Comparison of ENCODE assay signal across 20 mouse cellular contexts in genomic region chr10:83244131-83244530, GRCm38 (mm10).
DNase-seq lines count a peak whose midpoint lies in the region; ATAC-seq and TF ChIP-seq lines count a peak whose summit lies in the region.
"Had no signal": no experiment of that assay in that cellular context is flagged by ENCODE, and none has a peak within 500 bp of the region (broad histone marks: within the 10 kb centered on the region; RNA-seq: fewer than 3 reads in every experiment).

No protein-coding gene starts in this region.

- no peaks in the 10 kb centered on the region for H3K27me3 ChIP-seq in kidney, adult 2 months (replicated peaks; ENCODE audit: control insufficient read depth, insufficient read depth, low read length)
- 0 out of 2 replicates have a peak, but pooled peaks cover 3% of the 10 kb centered on the region for H3K27me3 ChIP-seq in kidney, embryonic 15.5 days
- H3K27me3 ChIP-seq: CH12.LX had no signal

- no peak overlapping the region for H3K4me3 ChIP-seq in kidney, adult 2 months (ENCODE audit: insufficient read depth, low read depth, low read length)
- H3K4me3 ChIP-seq in kidney, embryonic 15.5 days (replicated peaks) = no peak overlapping the region
- H3K4me3 ChIP-seq: forebrain, embryonic 10.5 days; limb, embryonic 10.5 days; myocyte had no signal

- H3K4me2 ChIP-seq in kidney, embryonic 15.5 days = no peak overlapping the region
- H3K4me2 ChIP-seq: heart, embryonic 11.5 days; hindbrain, embryonic 14.5 days had no signal

- H3K36me3 ChIP-seq in kidney, adult 2 months (ENCODE audit: control insufficient read depth, insufficient read depth, low read length) = no peaks in the 10 kb centered on the region
- H3K36me3 ChIP-seq in kidney, embryonic 15.5 days = no peaks in the 10 kb centered on the region
- H3K36me3 ChIP-seq: forebrain, embryonic 10.5 days; limb, embryonic 10.5 days had no signal

- peak; percentile 78 for DNase-seq in kidney, adult 2 months
- peak; percentile 19 for DNase-seq in R1 (ENCODE audit: low read depth, low spot score)
- DNase-seq in embryo, embryonic 9.5 days (ENCODE audit: extremely low spot score) = peak; percentile 25
- DNase-seq in kidney, postnatal 36 days = peak; percentile 42 to 52
- no peak for DNase-seq in urinary bladder, adult 2 months (ENCODE audit: low spot score)
- DNase-seq in cerebellum, postnatal 36 days = no peak
- DNase-seq: cerebellum, adult 2 months; heart, postnatal 10 days; layer of hippocampus, adult 9-11 months; lung, postnatal 14 days; midbrain, embryonic 14.5 days; thymus, postnatal 25 days had no signal

- no peak for TF ChIP-seq POLR2A in kidney, adult 2 months (IDR thresholded peaks at IDR 0.05; ENCODE audit: low read depth, low read length)

- 44% methylated on average over 6 of the region's 6 CpGs for WGBS in kidney, adult 2 months
- 35% methylated on average over 6 of the region's 6 CpGs for WGBS in kidney, embryonic 15.5 days

- no peak for TF ChIP-seq CTCF in kidney, adult 2 months (conservative IDR thresholded peaks at IDR 0.05; ENCODE audit: insufficient read depth, insufficient read length, low read depth, low read length)

- no peaks in the 10 kb centered on the region; the same call in 1 of the 2 replicates for H3K4me1 ChIP-seq in kidney, adult 2 months (ENCODE audit: control insufficient read depth, insufficient read depth, low read length)
- no peaks in the 10 kb centered on the region for H3K4me1 ChIP-seq in kidney, embryonic 15.5 days

- H3K9ac ChIP-seq in kidney, embryonic 15.5 days = no peak overlapping the region
- H3K9ac ChIP-seq: hindbrain, embryonic 14.5 days; liver, embryonic 14.5 days had no signal

- ATAC-seq in kidney, embryonic 15.5 days (replicated peaks; ENCODE audit: low FRiP score) = no peak

- H3K9me3 ChIP-seq in kidney, embryonic 15.5 days (replicated peaks) = no peaks in the 10 kb centered on the region
- H3K9me3 ChIP-seq: forebrain, embryonic 10.5 days; limb, embryonic 10.5 days had no signal

- H3K27ac ChIP-seq in kidney, adult 2 months (ENCODE audit: insufficient read depth, low read depth, low read length) = no peak overlapping the region
- H3K27ac ChIP-seq in kidney, embryonic 15.5 days = no peak overlapping the region
- H3K27ac ChIP-seq: forebrain, embryonic 10.5 days; hindbrain, embryonic 14.5 days; limb, embryonic 10.5 days; liver, embryonic 14.5 days had no signal

Comparison
In these comparisons a context has a peak if more than half of its experiments do, and no peak if none do; other contexts are left out.
1. DNase-seq: peak in kidney, adult 2 months (single experiment), R1 (single experiment), embryo, embryonic 9.5 days (single experiment) and kidney, postnatal 36 days (2 of 2); none in urinary bladder, adult 2 months (single experiment) and cerebellum, postnatal 36 days (0 of 2).